Mouse (Mus musculus) right cerebral cortex, adult 2 months (tissue): ENCODE measurements around the gene Gm47959.
"Not testable (repeated sequence)": the region's sequence is repeated elsewhere in the genome, so short reads cannot be mapped to it uniquely, and the experiment has no call there.

Source experiments
- DNase-seq, 2 experiments: peaks; one replicate each; pipeline ENCODE4 v3.0.0; 2021 to 2022; ENCODE audit warnings: low spot score in 2 of 2

The Gm47959 gene

GRCm38 (mm10) chr1:83000306-83000705 is at the start of gene Gm47959:
Gene Gm47959 (plus strand): TSS chr1:83000548.
- not testable (repeated sequence) for DNase-seq

- not testable (repeated sequence) for DNase-seq
Observed at GRCm38 (mm10) chr1:82955913-82956312, 44.4 kb upstream of the Gm47959 start, which contains the start of gene Gm7544. Gene Gm7544 (minus strand): TSS chr1:82956013.

GRCm38 (mm10) chr1:82959870-82960385 is 40.4 kb upstream of the Gm47959 start, which contains the start of gene Gm47955:
Gene Gm47955 (plus strand): TSS chr1:82960286.
- no peak for DNase-seq

GRCm38 (mm10) chr1:82966413-82966812 is 33.9 kb upstream of the Gm47959 start:
- DNase-seq = no peak

GRCm38 (mm10) chr1:82972046-82972445 is 28.3 kb upstream of the Gm47959 start:
- DNase-seq = no peak

GRCm38 (mm10) chr1:82973244-82973643 is 27.1 kb upstream of the Gm47959 start:
- DNase-seq = no peak

- DNase-seq = no peak
Observed at GRCm38 (mm10) chr1:82973901-82974300, 26.4 kb upstream of the Gm47959 start.

- no peak for DNase-seq
Observed at GRCm38 (mm10) chr1:82974342-82974741, 26.0 kb upstream of the Gm47959 start.

GRCm38 (mm10) chr1:82975750-82976149 is 24.6 kb upstream of the Gm47959 start:
- no peak for DNase-seq

- no peak for DNase-seq
Observed at GRCm38 (mm10) chr1:82977840-82978239, 22.5 kb upstream of the Gm47959 start.

- DNase-seq = no peak
Observed at GRCm38 (mm10) chr1:82986738-82987137, 13.6 kb upstream of the Gm47959 start.

- DNase-seq = peak; percentile 58 to 73
Observed at GRCm38 (mm10) chr1:82987530-82988198, 12.7 kb upstream of the Gm47959 start.

GRCm38 (mm10) chr1:82991062-82991461 is 9.3 kb upstream of the Gm47959 start:
- DNase-seq = no peak

GRCm38 (mm10) chr1:82991596-82991995 is 8.8 kb upstream of the Gm47959 start:
- no peak for DNase-seq

- no peak for DNase-seq
Observed at GRCm38 (mm10) chr1:82992093-82992492, 8.3 kb upstream of the Gm47959 start.

- no peak for DNase-seq
Observed at GRCm38 (mm10) chr1:82993947-82994346, 6.4 kb upstream of the Gm47959 start.

GRCm38 (mm10) chr1:83006218-83007179 is 6.2 kb downstream of the Gm47959 start:
- DNase-seq = no peak

GRCm38 (mm10) chr1:83007471-83007870 is 7.1 kb downstream of the Gm47959 start:
- no peak for DNase-seq

- DNase-seq = no peak
Observed at GRCm38 (mm10) chr1:83014477-83014876, 14.1 kb downstream of the Gm47959 start.

GRCm38 (mm10) chr1:83015329-83015879 is 15.1 kb downstream of the Gm47959 start:
- no peak for DNase-seq

- no peak for DNase-seq
Observed at GRCm38 (mm10) chr1:83016556-83016955, 16.2 kb downstream of the Gm47959 start.

- DNase-seq = no peak
Observed at GRCm38 (mm10) chr1:83031950-83032349, 31.6 kb downstream of the Gm47959 start.
